Mouse (Mus musculus) heart, embryonic 10.5 days (tissue): Measurements from ENCODE around the gene Parp16. TPM values are rescaled to one million over a fixed set of nuclear protein-coding genes. Genes with fewer than 3 reads are reported as not detected.
A peak's percentile ranks its signal among the peaks of the same experiment; 100 is the strongest.
"Not testable (repeated sequence)": the region's sequence is repeated elsewhere in the genome, so short reads cannot be mapped to it uniquely, and the experiment has no call there.

Experiments
- DNase-seq: peaks from one replicate; pipeline ENCODE4 v3.0.0-alpha.2; 2017; ENCODE audit warnings: low spot score
- H3K27ac ChIP-seq: fragments of 300-500 bp; sonication (generic); 2 replicates; pipeline ENCODE4 v1.5.1; 2016; ENCODE audit warnings: mild to moderate bottlenecking
- H3K27me3 ChIP-seq: fragments of 300-500 bp; sonication (generic); 2 replicates; pipeline ENCODE4 v1.6.1; 2016; ENCODE audit warnings: mild to moderate bottlenecking; ENCODE audit not compliant: poor library complexity, insufficient read depth, severe bottlenecking
- H3K36me3 ChIP-seq: fragments of 300-500 bp; sonication (generic); 2 replicates; pipeline ENCODE4 v1.6.1; 2016; ENCODE audit warnings: mild to moderate bottlenecking, moderate library complexity
- H3K4me1 ChIP-seq: fragments of 300-500 bp; sonication (generic); 2 replicates; pipeline ENCODE4 v1.6.1; 2016; ENCODE audit warnings: mild to moderate bottlenecking
- H3K4me3 ChIP-seq: fragments of 300-500 bp; sonication (generic); 2 replicates; pipeline ENCODE4 v1.5.1; 2016; ENCODE audit warnings: mild to moderate bottlenecking, moderate library complexity
- H3K9me3 ChIP-seq: fragments of 300-500 bp; sonication (generic); 2 replicates; pipeline ENCODE4 v1.6.1; 2016; ENCODE audit warnings: mild to moderate bottlenecking, moderate library complexity
- WGBS: fragments of 180-500 bp; shearing (Covaris S2); methylation state at CpG from one replicate; pipeline ENCODE4 v1.1.7; 2016; 5-methylcytosine and 5-hydroxymethylcytosine counted together
- polyA plus RNA-seq: library from polyadenylated mRNA; unstranded; fragments of >200 nt; fragmentation: Nextera tagmentation; extraction: Ambion mirVana; gene quantifications from 2 replicates; pipeline ENCODE4 v1.2.1, GENCODE M21; 2016

Parp16 gene
- polyA plus RNA-seq, 1 experiment from 2014 or later: 5.8 TPM

- Histone ChIP-seq H3K9me3 (no peaks in the 10 kb centered on the region), H3K36me3 (no peaks in the 10 kb centered on the region), H3K27me3 (no peaks in the 10 kb centered on the region), H3K4me3 (peak overlapping the region; percentile 55), H3K4me1 (0 out of 2 replicates have a peak, but pooled peaks cover 7% of the 10 kb centered on the region), H3K27ac (peak overlapping the region; percentile 88)
- no peak for DNase-seq
- 30% methylated on average over 11 of the region's 11 CpGs for WGBS
These were observed 7.1 kb downstream of the Parp16 start for GRCm38 (mm10) chr9:65202165-65202754.

GRCm38 (mm10) chr9:65205049-65205815 is 10.1 kb downstream of the Parp16 start:
- no peaks in the 10 kb centered on the region for H3K9me3 ChIP-seq
- no peak overlapping the region for H3K4me3 ChIP-seq
- no peaks in the 10 kb centered on the region for H3K36me3 ChIP-seq
- 0 out of 2 replicates have a peak, but pooled peaks cover 10% of the 10 kb centered on the region for H3K4me1 ChIP-seq
- no peak for DNase-seq
- WGBS: 62% methylated on average over 11 of the region's 11 CpGs
- H3K27me3 ChIP-seq: no peaks in the 10 kb centered on the region
- H3K27ac ChIP-seq: no peak overlapping the region

DNA sequence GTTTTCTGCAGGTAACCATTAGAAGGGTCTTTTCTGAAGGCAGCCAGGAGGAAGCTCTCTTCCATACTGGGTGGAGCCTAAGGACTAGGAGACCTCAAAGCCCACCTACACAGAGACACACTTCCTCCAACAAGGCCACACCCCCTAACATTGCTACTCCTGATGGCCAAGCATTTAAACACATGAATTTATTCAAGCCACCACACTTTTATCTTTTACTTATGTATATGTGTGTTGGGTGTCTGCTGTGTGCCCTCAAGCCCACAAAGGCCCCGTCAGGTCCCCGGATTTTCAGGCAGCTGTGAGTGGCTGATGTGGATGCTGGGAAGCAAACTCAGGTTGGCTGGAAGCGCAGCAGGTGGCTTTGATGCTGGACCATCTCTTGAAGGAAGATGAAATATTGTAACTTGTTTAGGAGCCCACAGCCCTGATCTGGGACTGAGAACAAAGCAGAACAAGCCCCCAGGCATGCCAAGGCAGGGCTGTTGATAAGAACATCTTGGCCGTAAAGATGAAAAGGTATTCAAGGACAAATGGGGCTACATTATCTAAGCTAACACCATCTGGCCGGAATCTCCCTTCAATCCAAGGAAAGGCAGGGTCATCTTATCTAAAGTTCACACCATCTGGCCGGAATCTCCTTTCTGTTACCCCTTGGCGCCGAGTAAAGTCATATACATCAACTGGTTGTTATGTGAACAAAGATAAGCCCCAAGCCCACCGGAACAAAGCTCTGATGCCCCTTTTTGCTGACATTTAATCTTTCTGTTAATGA is 12.1 kb downstream of the Parp16 start:
- not testable (repeated sequence) for H3K27ac ChIP-seq, H3K27me3 ChIP-seq, H3K9me3 ChIP-seq, H3K4me3 ChIP-seq, DNase-seq, H3K36me3 ChIP-seq
- 0 out of 2 replicates have a peak, but pooled peaks cover 13% of the 10 kb centered on the region for H3K4me1 ChIP-seq
- WGBS: 68% methylated on average over 9 of the region's 9 CpGs

- H3K9me3 ChIP-seq: no peaks in the 10 kb centered on the region
- 87% methylated on average over 32 of the region's 32 CpGs for WGBS
- 0 out of 2 replicates have a peak overlapping the region, but pooled peaks have one; percentile 16 for H3K27ac ChIP-seq
- no peak overlapping the region for H3K4me3 ChIP-seq
- no peaks in the 10 kb centered on the region for H3K36me3 ChIP-seq
- 0 out of 2 replicates have a peak, but pooled peaks cover 13% of the 10 kb centered on the region for H3K4me1 ChIP-seq
- no peak for DNase-seq
- H3K27me3 ChIP-seq: no peaks in the 10 kb centered on the region
These were observed 13.4 kb downstream of the Parp16 start for GRCm38 (mm10) chr9:65208293-65209179.

GRCm38 (mm10) chr9:65211598-65211997 is 16.4 kb downstream of the Parp16 start:
- Histone ChIP-seq H3K27me3 (no peaks in the 10 kb centered on the region), H3K4me3 (no peak overlapping the region), H3K27ac (no peak overlapping the region), H3K4me1 (peaks cover 28% of the 10 kb centered on the region), H3K36me3 (no peaks in the 10 kb centered on the region), H3K9me3 (no peaks in the 10 kb centered on the region)
- WGBS: 62% methylated on average over 1 of the region's 1 CpGs
- no peak for DNase-seq

DNA sequence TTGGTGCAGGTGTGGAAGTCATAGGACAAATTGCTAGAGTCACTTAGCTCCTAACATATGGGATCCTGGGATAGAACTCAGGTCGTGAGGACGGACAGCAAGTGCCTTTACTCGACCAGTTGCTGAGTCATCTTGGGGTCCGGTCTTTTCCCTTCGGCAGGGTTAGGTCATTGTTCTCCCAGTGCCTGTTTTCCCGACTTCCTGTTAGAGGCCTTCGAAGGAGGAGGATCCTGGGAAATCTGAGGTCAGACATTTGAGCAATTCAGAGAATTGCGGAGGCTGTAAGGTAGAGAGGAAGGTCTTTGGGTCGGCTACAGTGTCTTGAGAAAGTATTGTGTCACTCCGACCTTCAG is 19.2 kb downstream of the Parp16 start:
- H3K4me3 ChIP-seq: peak overlapping the region; percentile 84
- WGBS: 22% methylated on average over 10 of the region's 10 CpGs
- peaks cover 37% of the 10 kb centered on the region for H3K4me1 ChIP-seq
- H3K27me3 ChIP-seq: no peaks in the 10 kb centered on the region
- DNase-seq: peak; percentile 85
- no peaks in the 10 kb centered on the region for H3K36me3 ChIP-seq
- H3K27ac ChIP-seq: peak overlapping the region; percentile 95
- H3K9me3 ChIP-seq: no peaks in the 10 kb centered on the region

DNA sequence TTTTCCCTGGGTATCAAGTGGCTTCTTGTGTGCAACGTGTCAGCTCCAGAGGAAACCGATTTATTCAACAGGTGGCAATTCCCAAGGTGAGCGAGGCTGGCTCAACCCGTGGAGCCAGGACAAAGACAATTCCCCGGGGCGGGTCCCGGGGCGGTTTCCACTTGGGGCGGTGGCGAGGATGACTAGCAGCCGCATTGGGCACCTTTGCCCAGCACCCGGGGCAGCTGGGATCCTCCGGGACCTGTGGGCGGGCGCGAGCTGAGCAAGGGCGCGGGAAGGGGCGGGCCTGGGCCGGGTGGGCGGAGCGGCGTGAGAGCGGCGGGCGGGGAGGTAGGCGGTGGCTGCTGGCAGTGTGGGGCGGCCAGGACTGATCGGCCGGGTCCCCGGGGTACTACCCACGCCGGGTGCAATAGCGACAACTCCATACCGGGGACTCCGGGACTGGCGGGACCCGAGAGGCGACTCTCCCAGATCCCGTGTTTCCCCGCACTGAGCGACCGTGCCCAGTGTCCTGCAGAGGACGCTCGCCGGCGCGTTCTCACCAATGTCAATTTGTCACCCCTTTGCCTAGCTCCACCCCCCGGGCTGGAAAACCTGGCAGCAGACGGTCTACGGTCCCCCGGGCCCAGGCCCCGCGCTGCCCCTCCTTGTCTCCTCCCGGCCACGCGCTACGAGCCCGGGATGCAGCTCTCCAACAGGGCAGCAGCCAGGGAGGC is 19.8 kb downstream of the Parp16 start:
- Histone ChIP-seq H3K9me3 (no peaks in the 10 kb centered on the region), H3K27ac (peak overlapping the region; percentile 95), H3K4me3 (peak overlapping the region; percentile 84), H3K27me3 (no peaks in the 10 kb centered on the region), H3K4me1 (peaks cover 37% of the 10 kb centered on the region), H3K36me3 (no peaks in the 10 kb centered on the region)
- peak; percentile 95 for DNase-seq
- under 1% methylated on average over 58 of the region's 59 CpGs for WGBS

- Histone ChIP-seq H3K27ac (peak overlapping the region; percentile 95), H3K4me3 (peak overlapping the region; percentile 84), H3K9me3 (no peaks in the 10 kb centered on the region), H3K4me1 (peaks cover 37% of the 10 kb centered on the region), H3K27me3 (no peaks in the 10 kb centered on the region), H3K36me3 (no peaks in the 10 kb centered on the region)
- peak; percentile 88 for DNase-seq
- 11% methylated on average over 31 of the region's 31 CpGs for WGBS
These were observed 20.5 kb downstream of the Parp16 start for GRCm38 (mm10) chr9:65215494-65216126.

GRCm38 (mm10) chr9:65216972-65217371 is 21.8 kb downstream of the Parp16 start:
- H3K4me1 ChIP-seq: peaks cover 33% of the 10 kb centered on the region
- peak overlapping the region; percentile 59; the same call in 1 of the 2 replicates for H3K27ac ChIP-seq
- DNase-seq: no peak
- 54% methylated on average over 8 of the region's 8 CpGs for WGBS
- H3K9me3 ChIP-seq: no peaks in the 10 kb centered on the region
- no peaks in the 10 kb centered on the region for H3K27me3 ChIP-seq
- H3K36me3 ChIP-seq: no peaks in the 10 kb centered on the region
- H3K4me3 ChIP-seq: 0 out of 2 replicates have a peak overlapping the region, but pooled peaks have one; percentile 12

DNA sequence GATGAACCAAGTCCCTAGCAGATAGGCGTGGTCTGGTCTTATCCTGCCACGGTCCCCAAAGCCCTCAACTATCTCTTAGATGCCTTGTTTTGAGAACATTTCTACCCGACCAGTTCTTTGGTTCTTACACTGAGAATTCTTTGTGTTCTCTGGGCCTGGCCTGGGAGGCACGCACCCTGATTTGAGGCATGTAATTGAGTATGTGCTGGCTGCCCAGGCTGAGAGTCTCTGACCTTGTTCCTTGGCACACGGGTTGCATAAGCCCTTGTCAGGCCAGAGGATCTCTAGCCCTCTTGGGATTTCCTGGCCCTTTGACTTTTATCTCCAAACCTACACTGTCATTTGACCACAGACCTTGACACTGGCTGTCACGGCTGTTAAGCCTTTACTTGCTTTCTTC is 22.5 kb downstream of the Parp16 start:
- Histone ChIP-seq H3K4me1 (peaks cover 33% of the 10 kb centered on the region), H3K9me3 (no peaks in the 10 kb centered on the region), H3K4me3 (no peak overlapping the region), H3K27me3 (no peaks in the 10 kb centered on the region), H3K27ac (0 out of 2 replicates have a peak overlapping the region, but pooled peaks have one; percentile 36), H3K36me3 (no peaks in the 10 kb centered on the region)
- 51% methylated on average over 6 of the region's 6 CpGs for WGBS
- DNase-seq: no peak

GRCm38 (mm10) chr9:65218916-65219315 is 23.8 kb downstream of the Parp16 start:
- no peaks in the 10 kb centered on the region for H3K27me3 ChIP-seq
- H3K27ac ChIP-seq: no peak overlapping the region
- H3K9me3 ChIP-seq: no peaks in the 10 kb centered on the region
- no peak for DNase-seq
- no peak overlapping the region for H3K4me3 ChIP-seq
- peaks cover 33% of the 10 kb centered on the region for H3K4me1 ChIP-seq
- WGBS: 63% methylated on average over 1 of the region's 1 CpGs
- no peaks in the 10 kb centered on the region for H3K36me3 ChIP-seq
